Mouse (Mus musculus) heart, embryonic 12.5 days (tissue): ENCODE results near the gene Olfr449. TPM values are rescaled to one million over a fixed set of nuclear protein-coding genes. Genes with fewer than 3 reads are reported as not detected.

ENCODE experiments used
- polyA plus RNA-seq: library from polyadenylated mRNA; unstranded; fragments of >200 nt; fragmentation: Nextera tagmentation; extraction: Ambion mirVana; gene quantifications from 2 replicates; pipeline ENCODE4 v1.2.1, GENCODE M21; 2016

The Olfr449 gene
- polyA plus RNA-seq, 1 experiment from 2014 or later, result not detected

Other genes starting within 250 kb of the Olfr449 start
- not detected in 2 replicates for gene Tcaf3, start 236.7 kb upstream of the Olfr449 start, polyA plus RNA-seq
- 3.0 and 3.1 TPM in 2 replicates for gene Tcaf2, start 189.1 kb upstream of the Olfr449 start, polyA plus RNA-seq
- 60.3 and 61.6 TPM in 2 replicates for gene Tcaf1, start 124.3 kb upstream of the Olfr449 start, polyA plus RNA-seq
- not detected in 2 replicates for gene Olfr453, start 95.0 kb upstream of the Olfr449 start, polyA plus RNA-seq
- gene Olfr38, start 78.0 kb upstream of the Olfr449 start, polyA plus RNA-seq, result not detected in 2 replicates
- not detected in 2 replicates for gene Olfr452, start 49.3 kb upstream of the Olfr449 start, polyA plus RNA-seq
- gene Olfr450, start 22.4 kb upstream of the Olfr449 start, polyA plus RNA-seq, result not detected in 2 replicates
- not detected in 2 replicates for gene Olfr448, start 56.1 kb downstream of the Olfr449 start, polyA plus RNA-seq
- gene Olfr447, start 74.5 kb downstream of the Olfr449 start, polyA plus RNA-seq, result not detected in 2 replicates
- not detected in 2 replicates for gene Olfr446, start 87.0 kb downstream of the Olfr449 start, polyA plus RNA-seq
- not detected in 2 replicates for gene Olfr444, start 114.7 kb downstream of the Olfr449 start, polyA plus RNA-seq